In the genomic region with DNA sequence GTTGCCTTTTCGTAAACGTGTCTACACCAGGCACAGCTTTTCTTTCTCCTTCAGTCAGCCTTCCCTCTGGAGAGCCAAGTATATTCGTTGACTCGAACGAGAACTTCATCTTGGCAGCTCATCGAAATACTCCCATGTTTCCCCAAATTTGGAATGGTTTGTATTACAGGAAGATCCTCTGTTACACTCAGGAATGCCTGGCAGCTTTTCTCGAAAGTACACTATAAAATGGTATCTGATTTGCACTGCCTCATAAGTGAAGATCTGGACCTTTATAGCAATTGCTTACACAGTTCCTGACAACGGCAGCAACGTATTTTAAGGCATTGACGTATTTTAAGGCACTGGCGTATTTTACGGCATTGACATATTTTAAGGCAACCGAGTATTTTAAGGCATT, we compare ENCODE assay signal across 15 mouse cellular contexts.
DNase-seq lines count a peak whose midpoint lies in the region; ATAC-seq and TF ChIP-seq lines count a peak whose summit lies in the region.
"Had no signal": no experiment of that assay in that cellular context is flagged by ENCODE, and none has a peak within 500 bp of the region (broad histone marks: within the 10 kb centered on the region; RNA-seq: fewer than 3 reads in every experiment).

No protein-coding gene starts in this region.

- H3K9ac ChIP-seq in liver, adult 2 months (ENCODE audit: low read depth, low read length), result no peak overlapping the region
- H3K9ac ChIP-seq in liver, embryonic 12.5 days, result no peak overlapping the region
- H3K9ac ChIP-seq in heart, embryonic 15.5 days, result no peak overlapping the region
- H3K9ac ChIP-seq in stomach, embryonic 14.5 days (replicated peaks; ENCODE audit: low read depth, low read length), result no peak overlapping the region
- H3K9ac ChIP-seq: midbrain, embryonic 15.5 days; neural tube, embryonic 15.5 days had no signal

- no peaks in the 10 kb centered on the region for H3K79me2 ChIP-seq in liver, adult 2 months (ENCODE audit: control insufficient read depth, insufficient read depth, low read length)

- no peak for TF ChIP-seq POLR2A in liver, adult 2 months (IDR thresholded peaks at IDR 0.05; ENCODE audit: extremely low read depth, insufficient read depth, low read length)

- no peak for ATAC-seq in liver, embryonic 12.5 days
- no peak for ATAC-seq in heart, embryonic 15.5 days (replicated peaks; ENCODE audit: insufficient number of reproducible peaks, insufficient read depth, low FRiP score, low read depth)
- ATAC-seq in stomach, embryonic 14.5 days (ENCODE audit: insufficient number of reproducible peaks, insufficient read depth, low FRiP score, low read depth), result no peak
- ATAC-seq: midbrain, embryonic 15.5 days had no signal

- peaks cover 4% of the 10 kb centered on the region; the same call in 1 of the 2 replicates for H3K27me3 ChIP-seq in liver, adult 2 months (ENCODE audit: control insufficient read depth, insufficient read depth, low read length)
- no peaks in the 10 kb centered on the region for H3K27me3 ChIP-seq in liver, embryonic 12.5 days (replicated peaks)
- no peaks in the 10 kb centered on the region for H3K27me3 ChIP-seq in heart, embryonic 15.5 days
- no peaks in the 10 kb centered on the region for H3K27me3 ChIP-seq in stomach, embryonic 14.5 days (ENCODE audit: control insufficient read depth, insufficient read depth, low read length)
- H3K27me3 ChIP-seq: midbrain, embryonic 15.5 days; neural tube, embryonic 15.5 days had no signal

- no peak for TF ChIP-seq CTCF in gastrocnemius, adult 2 months (IDR thresholded peaks at IDR 0.05)
- no peak for TF ChIP-seq CTCF in liver, adult 2 months (IDR thresholded peaks at IDR 0.05; ENCODE audit: low read depth, low read length)

- no peak for DNase-seq in gastrocnemius, adult 2 months
- DNase-seq in gastrocnemius, postnatal 14 days, result no peak
- peak; percentile 9 for DNase-seq in liver, adult 2 months (ENCODE audit: extremely low read depth, low read depth, low spot score)
- DNase-seq in ovary, postnatal 10 days (ENCODE audit: low spot score), result no peak
- DNase-seq in T-cell, adult 2 months (ENCODE audit: low spot score), result no peak
- DNase-seq: B cell, adult 2 months; cerebellum, adult 8-10 months; gastrocnemius, postnatal 25 days; kidney, adult 18-20 months had no signal

- intact Hi-C loops in gastrocnemius, adult 2 months (cut with DNase I), result no loop called here
- intact Hi-C loops in gastrocnemius, postnatal 14 days (cut with DNase I; ENCODE audit: low total_unique reads), result no loop called here

- H3K4me3 ChIP-seq in gastrocnemius, adult 2 months, result peak overlapping the region; percentile 63
- H3K4me3 ChIP-seq in liver, adult 2 months (ENCODE audit: insufficient read depth, low read depth, low read length), result no peak overlapping the region
- no peak overlapping the region for H3K4me3 ChIP-seq in liver, embryonic 12.5 days
- no peak overlapping the region; the same call in 1 of the 2 replicates for H3K4me3 ChIP-seq in heart, embryonic 15.5 days
- 0 out of 2 replicates have a peak overlapping the region, but pooled peaks have one; percentile 6 for H3K4me3 ChIP-seq in stomach, embryonic 14.5 days (ENCODE audit: low read depth, low read length)
- H3K4me3 ChIP-seq: erythroblast, embryonic 14.5 days; midbrain, embryonic 15.5 days; neural tube, embryonic 15.5 days had no signal

- H3K4me1 ChIP-seq in liver, adult 2 months (ENCODE audit: control insufficient read depth, insufficient read depth, low read length), result no peaks in the 10 kb centered on the region
- H3K4me1 ChIP-seq in liver, embryonic 12.5 days, result no peaks in the 10 kb centered on the region
- H3K4me1 ChIP-seq in heart, embryonic 15.5 days (replicated peaks), result 0 out of 2 replicates have a peak, but pooled peaks cover 3% of the 10 kb centered on the region
- H3K4me1 ChIP-seq in stomach, embryonic 14.5 days (ENCODE audit: control insufficient read depth, insufficient read depth, low read length), result 0 out of 2 replicates have a peak, but pooled peaks cover 3% of the 10 kb centered on the region
- H3K4me1 ChIP-seq: midbrain, embryonic 15.5 days; neural tube, embryonic 15.5 days had no signal

- no peak overlapping the region for H3K4me2 ChIP-seq in liver, embryonic 12.5 days
- H3K4me2 ChIP-seq in heart, embryonic 15.5 days, result peak overlapping the region; percentile 31; the same call in 1 of the 2 replicates
- peak overlapping the region; percentile 31 for H3K4me2 ChIP-seq in stomach, embryonic 14.5 days (replicated peaks; ENCODE audit: low read depth, low read length)
- H3K4me2 ChIP-seq: midbrain, embryonic 15.5 days; neural tube, embryonic 15.5 days had no signal

- WGBS in liver, adult 2 months, result 64% methylated on average over 13 of the region's 13 CpGs
- 67% methylated on average over 13 of the region's 13 CpGs for WGBS in liver, embryonic 12.5 days (ENCODE audit: insufficient replicate concordance)
- WGBS in heart, embryonic 15.5 days, result 50% methylated on average over 13 of the region's 13 CpGs
- WGBS in stomach, embryonic 14.5 days, result 20% methylated on average over 13 of the region's 13 CpGs

- H3K27ac ChIP-seq in gastrocnemius, adult 2 months, result peak overlapping the region; percentile 68
- no peak overlapping the region for H3K27ac ChIP-seq in liver, adult 2 months (replicated peaks; ENCODE audit: insufficient read depth, low read depth, low read length)
- no peak overlapping the region for H3K27ac ChIP-seq in liver, embryonic 12.5 days
- H3K27ac ChIP-seq in heart, embryonic 15.5 days, result no peak overlapping the region
- peak overlapping the region; percentile 46 for H3K27ac ChIP-seq in stomach, embryonic 14.5 days (ENCODE audit: low read length)
- H3K27ac ChIP-seq: midbrain, embryonic 15.5 days; neural tube, embryonic 15.5 days had no signal

- H3K9me3 ChIP-seq in liver, embryonic 12.5 days (replicated peaks), result no peaks in the 10 kb centered on the region
- no peaks in the 10 kb centered on the region for H3K9me3 ChIP-seq in heart, embryonic 15.5 days (replicated peaks)
- no peaks in the 10 kb centered on the region for H3K9me3 ChIP-seq in stomach, embryonic 14.5 days (ENCODE audit: control insufficient read depth, low read depth, low read length)
- H3K9me3 ChIP-seq: midbrain, embryonic 15.5 days; neural tube, embryonic 15.5 days had no signal

- H3K36me3 ChIP-seq in liver, adult 2 months (ENCODE audit: control insufficient read depth, insufficient read depth, low read length), result no peaks in the 10 kb centered on the region
- H3K36me3 ChIP-seq in liver, embryonic 12.5 days, result no peaks in the 10 kb centered on the region
- H3K36me3 ChIP-seq in heart, embryonic 15.5 days, result no peaks in the 10 kb centered on the region
- no peaks in the 10 kb centered on the region for H3K36me3 ChIP-seq in stomach, embryonic 14.5 days (ENCODE audit: control insufficient read depth, insufficient read depth, low read length)
- H3K36me3 ChIP-seq: midbrain, embryonic 15.5 days; neural tube, embryonic 15.5 days had no signal

Comparison
In these comparisons a context has a peak if more than half of its experiments do, and no peak if none do; other contexts are left out.
1. H3K27ac ChIP-seq: peak in gastrocnemius, adult 2 months (single experiment) and stomach, embryonic 14.5 days (single experiment); none in liver, adult 2 months (single experiment), liver, embryonic 12.5 days (single experiment) and heart, embryonic 15.5 days (single experiment).
2. H3K4me3 ChIP-seq: peak in gastrocnemius, adult 2 months (single experiment) and stomach, embryonic 14.5 days (single experiment); none in liver, adult 2 months (single experiment), liver, embryonic 12.5 days (single experiment) and heart, embryonic 15.5 days (single experiment).